In genomic region chr3:35178759-35179440, GRCm38 (mm10) we compare ENCODE assay signal across 19 mouse cellular contexts.
"Had no signal": no experiment of that assay in that cellular context is flagged by ENCODE, and none has a peak within 500 bp of the region (broad histone marks: within the 10 kb centered on the region; RNA-seq: fewer than 3 reads in every experiment).

No protein-coding gene starts in this region.

- H3K4me2 ChIP-seq: lung, embryonic 15.5 days; midbrain, embryonic 11.5 days; midbrain, embryonic 13.5 days; midbrain, embryonic 15.5 days; neural tube, embryonic 12.5 days had no signal

- H3K9me3 ChIP-seq: lung, embryonic 15.5 days; midbrain, embryonic 13.5 days; midbrain, embryonic 15.5 days; neural tube, embryonic 12.5 days had no signal

- ATAC-seq: liver, postnatal 0 days; lung, postnatal 0 days; midbrain, embryonic 13.5 days; midbrain, embryonic 15.5 days had no signal

- H3K36me3 ChIP-seq: lung, embryonic 15.5 days; midbrain, embryonic 13.5 days; midbrain, embryonic 15.5 days; neural tube, embryonic 12.5 days had no signal

- H3K4me3 ChIP-seq: lung, embryonic 15.5 days; megakaryocyte, embryonic 14.5 days; midbrain, embryonic 13.5 days; midbrain, embryonic 15.5 days; neural tube, embryonic 12.5 days had no signal

- H3K4me1 ChIP-seq: lung, embryonic 15.5 days; megakaryocyte, embryonic 14.5 days; midbrain, embryonic 13.5 days; midbrain, embryonic 15.5 days; neural tube, embryonic 12.5 days had no signal

- H3K27ac ChIP-seq: lung, embryonic 15.5 days; macrophage; midbrain, embryonic 13.5 days; midbrain, embryonic 15.5 days; neural tube, embryonic 12.5 days had no signal

- H3K27me3 ChIP-seq: lung, embryonic 15.5 days; megakaryocyte, embryonic 14.5 days; midbrain, embryonic 13.5 days; midbrain, embryonic 15.5 days; neural tube, embryonic 12.5 days had no signal

- H3K9ac ChIP-seq: liver, postnatal 0 days; lung, embryonic 15.5 days; midbrain, embryonic 13.5 days; midbrain, embryonic 15.5 days; neural tube, embryonic 12.5 days had no signal

- DNase-seq: liver, postnatal 0 days; lung, adult 2 months; lung, postnatal 14 days; lung, postnatal 36 days; right cerebral cortex, adult 18-20 months; right cerebral cortex, postnatal 25 days; right cerebral cortex, postnatal 4 days; spleen, adult 18-20 months; thymus, adult 18-20 months; thymus, postnatal 14 days; thymus, postnatal 36 days had no signal
